Mouse (Mus musculus) ovary, adult 18-20 months (tissue): Measurements from ENCODE around the gene Apold1.

Experiments used
- DNase-seq: peaks from one replicate; pipeline ENCODE4 v3.0.0; 2022; ENCODE audit warnings: low spot score, mixed read lengths

Apold1 gene

DNA sequence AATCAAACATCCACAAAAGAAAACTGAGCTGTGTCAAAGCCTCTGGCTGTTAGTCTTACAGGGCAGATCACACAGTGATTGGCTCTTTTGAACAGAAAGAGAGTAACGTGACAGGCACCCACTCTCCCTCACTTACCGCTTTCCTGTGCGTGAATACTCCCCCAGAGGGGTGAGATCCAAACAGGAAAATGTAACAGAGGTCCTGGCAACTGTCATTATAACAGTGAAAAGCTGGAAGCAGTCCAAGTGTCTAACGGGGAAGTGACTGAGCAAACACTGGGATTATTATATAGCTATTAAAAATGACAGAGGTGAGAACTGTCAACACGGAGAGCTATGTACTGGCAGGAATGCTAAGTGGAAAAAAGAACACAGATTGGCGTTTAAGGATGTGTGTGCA, 4.9 kb upstream of the Apold1 start:
- no peak for DNase-seq

- DNase-seq = peak; percentile 86
Measured at GRCm38 (mm10) chr6:134983529-134984370, 2.2 kb downstream of the Apold1 start.

DNA sequence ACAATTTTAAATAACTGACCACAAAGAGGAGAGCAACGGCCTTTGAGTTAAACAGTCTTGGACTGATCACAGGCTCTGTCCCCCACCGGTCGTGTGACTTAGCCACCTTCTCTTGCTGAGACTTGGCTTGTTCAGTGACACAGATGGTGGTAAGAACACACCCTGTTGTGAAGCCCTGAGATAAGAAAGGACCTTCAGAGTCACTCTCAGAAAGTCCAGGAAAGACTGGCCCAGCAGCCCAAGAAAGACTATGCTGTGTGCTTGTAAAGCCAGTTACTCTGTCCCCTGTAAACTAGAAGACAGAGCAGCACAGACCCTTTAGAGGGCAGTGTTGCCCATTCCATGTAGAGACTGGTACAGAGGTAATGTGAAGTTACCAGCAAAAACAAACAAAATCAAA, 3.2 kb downstream of the Apold1 start:
- no peak for DNase-seq

DNA sequence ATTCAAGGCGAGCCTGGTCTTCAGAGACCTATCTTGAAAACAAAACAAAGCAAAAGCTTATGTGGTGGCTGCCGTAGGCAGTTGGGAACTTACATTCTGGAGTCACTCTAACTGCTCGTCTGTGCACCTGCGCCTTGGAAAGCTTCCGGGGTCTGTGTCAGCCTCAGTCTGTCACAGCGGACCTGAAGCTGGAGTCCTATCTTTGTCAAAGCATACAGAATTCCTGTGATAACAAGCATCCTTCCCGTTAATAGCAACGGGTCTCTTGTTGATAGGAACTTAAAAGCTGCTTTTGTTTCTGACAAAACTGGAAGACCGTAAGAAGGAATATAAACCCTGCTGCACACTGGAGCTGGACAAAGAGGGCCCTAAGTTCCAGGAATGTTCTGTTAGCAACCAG, 6.9 kb downstream of the Apold1 start:
- DNase-seq = no peak

- no peak for DNase-seq
Measured at GRCm38 (mm10) chr6:134990674-134991073, 9.2 kb downstream of the Apold1 start.

GRCm38 (mm10) chr6:134994031-134994651, 12.6 kb downstream of the Apold1 start:
- DNase-seq = no peak

GRCm38 (mm10) chr6:134994985-134995384, 13.5 kb downstream of the Apold1 start:
- no peak for DNase-seq

- DNase-seq = no peak
Measured at GRCm38 (mm10) chr6:134996918-134997317, 15.4 kb downstream of the Apold1 start.

DNA sequence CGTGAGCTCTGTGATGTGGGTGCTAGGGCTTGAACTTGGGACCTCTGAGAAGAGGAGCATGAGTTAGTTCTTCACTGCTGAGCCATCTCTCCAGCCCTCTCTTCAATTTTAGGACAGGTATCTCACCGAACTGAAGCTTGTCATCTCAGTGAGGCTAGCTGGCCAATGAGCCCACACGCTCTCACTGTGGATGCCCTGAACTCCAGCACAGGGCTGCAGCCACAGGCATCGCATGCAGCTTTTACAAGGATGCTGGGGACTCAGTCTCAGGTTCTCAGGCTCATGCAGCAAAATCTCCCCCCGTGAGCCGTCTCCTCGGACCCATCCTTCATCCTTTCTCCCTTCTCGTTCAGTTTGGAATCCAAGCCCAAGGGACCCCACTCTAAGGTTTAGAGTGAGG, 16.6 kb downstream of the Apold1 start:
- DNase-seq = no peak

- no peak for DNase-seq
Measured at GRCm38 (mm10) chr6:134998781-134999180, 17.3 kb downstream of the Apold1 start.

GRCm38 (mm10) chr6:135000272-135000671, 18.8 kb downstream of the Apold1 start:
- no peak for DNase-seq

DNA sequence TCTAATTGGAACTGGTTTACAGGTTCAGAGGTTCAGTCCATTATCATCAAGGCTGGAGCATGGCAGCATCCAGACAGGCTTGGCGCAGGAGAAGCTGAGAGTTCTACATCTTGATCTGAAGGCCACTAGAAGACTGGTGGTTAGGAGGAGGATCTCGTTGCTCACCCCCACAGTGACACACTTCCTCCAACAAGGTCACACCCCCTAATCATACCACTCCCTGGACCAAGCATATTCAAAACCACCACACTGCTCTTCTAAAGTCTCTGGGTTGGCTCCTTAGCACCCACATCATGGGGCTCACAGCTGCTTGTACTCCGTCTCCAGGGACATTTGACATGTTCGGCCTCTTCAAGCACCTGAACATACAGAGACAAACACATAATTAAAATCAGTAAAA, 20.5 kb downstream of the Apold1 start:
- no peak for DNase-seq

DNA sequence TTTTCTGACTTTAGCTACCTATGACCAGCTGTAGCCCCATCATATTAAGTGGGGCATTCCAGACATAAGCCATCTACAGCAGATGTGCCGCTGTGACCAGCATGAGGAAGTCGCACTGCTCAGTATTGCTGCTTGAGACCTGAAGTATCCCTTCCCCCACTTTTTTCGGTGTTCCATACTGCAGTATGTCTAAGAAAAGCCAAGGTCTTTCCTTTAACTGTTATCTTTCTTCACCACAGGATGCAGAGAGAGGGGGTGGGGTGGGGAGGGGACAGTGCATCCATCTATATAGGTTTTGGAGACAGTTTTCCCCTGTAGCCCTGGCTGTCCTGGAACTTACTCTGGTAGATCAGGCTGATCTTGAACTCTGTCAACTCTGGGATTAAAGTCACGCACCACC, 24.9 kb downstream of the Apold1 start:
- no peak for DNase-seq

- DNase-seq = peak; percentile 82
Measured at GRCm38 (mm10) chr6:135011048-135011733, 29.7 kb downstream of the Apold1 start, which contains the start of gene Ddx47. Ddx47 (plus strand) TSS chr6:135011612.

GRCm38 (mm10) chr6:135011734-135012116, 30.2 kb downstream of the Apold1 start:
- no peak for DNase-seq

GRCm38 (mm10) chr6:135017211-135017610, 35.7 kb downstream of the Apold1 start:
- DNase-seq = no peak

DNA sequence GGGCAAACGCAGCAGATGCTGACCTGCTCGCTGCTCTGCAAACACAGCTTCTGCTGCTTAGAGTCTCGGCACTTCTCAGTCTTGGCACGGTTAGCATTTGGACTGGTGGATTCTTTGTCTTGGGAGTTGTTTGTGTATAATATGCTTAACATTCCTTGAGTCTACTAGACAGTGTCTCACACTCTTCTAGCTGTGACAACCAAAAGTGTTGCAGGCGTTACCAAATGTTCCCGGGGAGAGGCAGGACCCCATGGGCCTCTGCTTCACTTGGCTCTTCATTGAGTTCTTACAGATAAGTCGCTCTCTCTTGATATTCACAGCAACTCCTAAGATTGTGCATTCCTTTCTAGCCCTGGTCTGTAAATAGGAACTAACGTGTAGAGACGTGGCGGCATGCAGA, 38.0 kb downstream of the Apold1 start:
- no peak for DNase-seq

DNA sequence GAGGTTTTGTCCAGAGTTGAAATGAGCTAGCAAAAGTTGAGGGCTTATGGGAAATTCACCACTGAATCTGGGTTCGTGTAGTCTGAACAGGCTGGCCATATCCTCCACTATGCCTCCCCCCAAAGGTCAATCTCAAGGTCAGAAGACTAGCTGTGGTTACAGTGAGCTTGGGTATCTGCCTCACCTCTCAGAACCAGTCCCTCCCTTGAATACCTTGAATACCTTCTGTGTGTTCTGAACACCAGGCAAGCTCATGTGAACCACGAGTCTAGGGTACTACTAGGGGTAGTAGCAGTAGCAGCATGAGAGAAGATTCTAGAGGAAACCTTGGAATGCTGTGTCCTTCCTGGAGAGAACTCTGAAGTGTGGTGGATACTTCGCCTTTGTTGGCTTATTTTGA, 40.1 kb downstream of the Apold1 start:
- no peak for DNase-seq

- DNase-seq = no peak
Measured at GRCm38 (mm10) chr6:135023379-135023778, 41.9 kb downstream of the Apold1 start.

- DNase-seq = no peak
Measured at GRCm38 (mm10) chr6:135024781-135025420, 43.4 kb downstream of the Apold1 start.

GRCm38 (mm10) chr6:135026232-135026631, 44.7 kb downstream of the Apold1 start:
- no peak for DNase-seq

- DNase-seq = no peak
Measured at GRCm38 (mm10) chr6:135026755-135027154, 45.2 kb downstream of the Apold1 start.
